Mouse (Mus musculus) lung, adult 2 months (tissue): ENCODE measurements around the gene Rap2a.

Experiments used
- CTCF ChIP-seq: fragments of 200-500 bp; IDR thresholded peaks from 2 replicates; pipeline ENCODE4 v1.5.1; 2011; ENCODE audit warnings: mild to moderate bottlenecking, low read length, control low read depth; ENCODE audit not compliant: insufficient read depth
- POLR2A ChIP-seq: fragments of 200-500 bp; IDR thresholded peaks from 2 replicates; pipeline ENCODE4 v1.6.1; 2011; ENCODE audit warnings: low read depth, mild to moderate bottlenecking, control low read depth, low read length, borderline replicate concordance; ENCODE audit errors: extremely low read depth

- TF ChIP-seq CTCF = no peak
- no peak for TF ChIP-seq POLR2A
These were observed 36.4 kb upstream of the Rap2a start for GRCm38 (mm10) chr14:120441836-120442235.
